Mouse (Mus musculus) forebrain, embryonic 11.5 days (tissue): ENCODE data around the gene Bach2. TPM values are rescaled to one million over a fixed set of nuclear protein-coding genes. Genes with fewer than 3 reads are reported as not detected.
A peak's percentile ranks its signal among the peaks of the same experiment; 100 is the strongest.

Source experiments
- ATAC-seq: fragments of 200-750 bp; cut with Nextera tagmentation; replicated peaks from 2 replicates; pipeline ENCODE4 v1.8.0; 2017; ENCODE audit warnings: moderate TSS enrichment; ENCODE audit not compliant: low FRiP score
- DNase-seq: peaks from one replicate; pipeline ENCODE4 v3.0.0-alpha.2; 2017; ENCODE audit warnings: low spot score
- H3K27ac ChIP-seq: fragments of 300-500 bp; sonication (generic); 2 replicates; pipeline ENCODE4 v1.5.1; 2014; ENCODE audit warnings: low read depth, low read length
- H3K27me3 ChIP-seq: fragments of 300-500 bp; sonication (generic); 2 replicates; pipeline ENCODE4 v1.6.1; 2014; ENCODE audit warnings: mild to moderate bottlenecking, low read length, mixed read lengths; ENCODE audit not compliant: control insufficient read depth, insufficient read depth
- H3K36me3 ChIP-seq: fragments of 300-500 bp; sonication (generic); 2 replicates; pipeline ENCODE4 v1.6.1; 2014; ENCODE audit warnings: mild to moderate bottlenecking, low read length, moderate library complexity, mixed read lengths; ENCODE audit not compliant: control insufficient read depth, insufficient read depth
- H3K4me1 ChIP-seq: fragments of 300-500 bp; sonication (generic); replicated peaks from 2 replicates; pipeline ENCODE4 v1.6.1; 2014; ENCODE audit warnings: low read length, mixed read lengths; ENCODE audit not compliant: control insufficient read depth, insufficient read depth
- H3K4me2 ChIP-seq: fragments of 300-500 bp; sonication (generic); 2 replicates; pipeline ENCODE4 v1.6.1; 2014; ENCODE audit warnings: low read depth, mild to moderate bottlenecking, low read length, moderate library complexity, mixed read lengths; ENCODE audit not compliant: severe bottlenecking
- H3K4me3 ChIP-seq: fragments of 300-500 bp; sonication (generic); 2 replicates; pipeline ENCODE4 v1.5.1; 2014; ENCODE audit warnings: low read depth, low read length
- H3K9ac ChIP-seq: fragments of 300-500 bp; sonication (generic); 2 replicates; pipeline ENCODE4 v1.6.1; 2014; ENCODE audit warnings: low read length
- H3K9me3 ChIP-seq: fragments of 300-500 bp; sonication (generic); 2 replicates; pipeline ENCODE4 v1.6.1; 2016; ENCODE audit warnings: low read length, mixed read lengths; ENCODE audit not compliant: control insufficient read depth
- WGBS: fragments of 180-500 bp; shearing (Covaris S2); extraction: QIAGEN DNeasy Blood & Tissue Kit; methylation state at CpG from one replicate; pipeline ENCODE4 v1.1.7; 2014; 5-methylcytosine and 5-hydroxymethylcytosine counted together
- polyA plus RNA-seq: library from polyadenylated mRNA; unstranded; fragments of >200 nt; fragmentation: Nextera tagmentation; extraction: Ambion mirVana; gene quantifications from 2 replicates; pipeline ENCODE4 v1.2.1, GENCODE M21; 2014

The Bach2 gene
- polyA plus RNA-seq, 1 experiment from 2014 or later, result 16.2 TPM

DNA sequence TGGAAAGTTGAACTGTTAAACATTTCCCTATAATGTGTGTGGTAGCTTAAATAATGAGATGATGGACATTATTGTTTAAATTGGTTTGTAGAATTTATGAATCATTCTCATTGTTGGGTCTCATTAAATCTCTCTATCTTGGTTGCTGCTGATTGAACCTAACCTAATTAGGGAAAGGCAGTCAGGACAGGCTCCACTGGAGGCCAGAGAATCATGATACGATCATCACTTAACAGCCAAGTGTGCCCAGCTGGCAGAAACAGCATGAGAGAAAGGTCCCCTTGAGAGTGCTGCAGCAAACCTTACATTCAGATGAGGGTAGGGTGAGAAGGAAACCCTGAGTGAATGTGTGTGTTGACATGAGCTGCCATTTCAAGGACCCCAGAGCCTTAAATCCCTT lies 155.3 kb downstream of the Bach2 start:
- no peak overlapping the region for H3K4me2 ChIP-seq
- DNase-seq, result no peak
- WGBS, result 64% methylated on average over 1 of the region's 1 CpGs
- no peak overlapping the region for H3K4me3 ChIP-seq
- H3K4me1 ChIP-seq, result 0 out of 2 replicates have a peak, but pooled peaks cover 7% of the 10 kb centered on the region
- H3K27me3 ChIP-seq, result no peaks in the 10 kb centered on the region
- H3K9me3 ChIP-seq, result no peaks in the 10 kb centered on the region
- no peaks in the 10 kb centered on the region for H3K36me3 ChIP-seq
- no peak overlapping the region for H3K9ac ChIP-seq
- 0 out of 2 replicates have a peak, but pooled peaks have one; percentile 42 for ATAC-seq
- no peak overlapping the region for H3K27ac ChIP-seq

- DNase-seq (no peak), ATAC-seq (no peak)
- Histone ChIP-seq H3K27me3 (no peaks in the 10 kb centered on the region), H3K27ac (no peak overlapping the region), H3K4me1 (0 out of 2 replicates have a peak, but pooled peaks cover 4% of the 10 kb centered on the region), H3K36me3 (no peaks in the 10 kb centered on the region), H3K4me2 (no peak overlapping the region), H3K9ac (no peak overlapping the region), H3K4me3 (no peak overlapping the region), H3K9me3 (no peaks in the 10 kb centered on the region)
- 84% methylated on average over 2 of the region's 2 CpGs for WGBS
Measured at GRCm38 (mm10) chr4:32394850-32395249, 156.2 kb downstream of the Bach2 start.

DNA sequence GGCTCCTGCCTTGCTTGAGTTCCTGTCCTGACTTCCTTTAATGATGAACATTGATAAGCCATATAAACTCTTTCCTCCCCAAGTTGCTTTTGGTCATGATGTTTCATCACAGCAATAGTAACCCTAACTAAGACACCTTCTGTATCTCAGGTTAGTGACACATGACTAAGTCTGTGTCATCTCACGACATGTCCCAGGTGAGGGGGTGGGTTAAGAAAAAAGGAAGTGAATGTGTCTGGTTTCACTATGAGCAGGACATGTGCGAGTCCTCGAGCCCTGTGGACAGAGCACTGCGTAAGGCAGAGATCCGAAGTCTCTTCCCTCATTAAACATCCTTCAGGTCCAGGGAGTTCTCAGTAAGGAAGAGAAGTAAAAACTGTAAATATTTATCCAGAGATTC lies 162.9 kb downstream of the Bach2 start:
- no peak for DNase-seq
- Histone ChIP-seq H3K9me3 (no peaks in the 10 kb centered on the region), H3K27me3 (no peaks in the 10 kb centered on the region), H3K27ac (no peak overlapping the region), H3K4me2 (no peak overlapping the region), H3K4me3 (no peak overlapping the region), H3K4me1 (no peaks in the 10 kb centered on the region), H3K9ac (no peak overlapping the region), H3K36me3 (no peaks in the 10 kb centered on the region)
- 95% methylated on average over 5 of the region's 5 CpGs for WGBS
- no peak for ATAC-seq

- H3K4me3 ChIP-seq, result no peak overlapping the region
- no peak for ATAC-seq
- no peaks in the 10 kb centered on the region for H3K4me1 ChIP-seq
- DNase-seq, result no peak
- no peaks in the 10 kb centered on the region for H3K27me3 ChIP-seq
- no peak overlapping the region for H3K9ac ChIP-seq
- no peaks in the 10 kb centered on the region for H3K9me3 ChIP-seq
- WGBS, result 97% methylated on average over 5 of the region's 5 CpGs
- no peaks in the 10 kb centered on the region for H3K36me3 ChIP-seq
- no peak overlapping the region for H3K27ac ChIP-seq
- no peak overlapping the region for H3K4me2 ChIP-seq
Measured at GRCm38 (mm10) chr4:32403506-32403905, 164.9 kb downstream of the Bach2 start.

DNA sequence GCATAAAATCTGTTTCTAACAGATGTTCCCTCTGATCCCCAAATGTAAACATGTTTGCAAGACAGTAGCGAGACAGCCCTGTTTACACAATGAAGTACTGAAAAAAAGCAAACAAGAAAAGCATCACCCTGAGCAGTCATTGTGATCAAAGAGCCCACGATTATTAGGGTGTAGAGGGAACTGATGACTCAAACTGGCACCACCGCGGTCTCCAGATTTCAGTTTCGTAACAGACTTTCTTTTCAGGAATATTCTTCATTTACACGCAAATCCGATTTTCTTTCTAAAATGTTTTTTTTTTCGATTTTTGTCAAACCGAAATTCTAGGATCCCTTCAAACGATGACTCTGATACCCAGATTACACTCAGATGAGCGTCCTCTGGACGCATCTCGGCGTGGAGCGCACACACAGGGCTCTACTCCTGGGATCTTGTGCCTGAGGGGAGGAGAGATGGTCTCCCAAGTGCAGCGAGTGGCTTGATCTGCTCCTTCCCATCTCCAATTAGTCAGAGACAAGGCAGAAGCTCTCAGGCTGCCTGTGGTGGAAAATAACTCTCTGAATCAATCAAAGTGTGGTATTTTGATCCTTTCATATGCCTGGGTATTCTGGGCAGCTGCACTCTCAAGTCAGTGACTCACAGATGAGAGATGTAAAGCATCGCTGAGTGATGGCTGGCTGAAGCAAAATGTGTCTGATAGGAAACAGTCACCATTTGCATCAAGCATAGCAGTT lies 166.7 kb downstream of the Bach2 start:
- DNase-seq, result no peak
- Histone ChIP-seq H3K4me3 (no peak overlapping the region), H3K36me3 (no peaks in the 10 kb centered on the region), H3K27ac (no peak overlapping the region), H3K27me3 (no peaks in the 10 kb centered on the region), H3K4me1 (no peaks in the 10 kb centered on the region), H3K9ac (no peak overlapping the region), H3K4me2 (no peak overlapping the region), H3K9me3 (no peaks in the 10 kb centered on the region)
- ATAC-seq, result no peak
- 84% methylated on average over 17 of the region's 17 CpGs for WGBS

DNA sequence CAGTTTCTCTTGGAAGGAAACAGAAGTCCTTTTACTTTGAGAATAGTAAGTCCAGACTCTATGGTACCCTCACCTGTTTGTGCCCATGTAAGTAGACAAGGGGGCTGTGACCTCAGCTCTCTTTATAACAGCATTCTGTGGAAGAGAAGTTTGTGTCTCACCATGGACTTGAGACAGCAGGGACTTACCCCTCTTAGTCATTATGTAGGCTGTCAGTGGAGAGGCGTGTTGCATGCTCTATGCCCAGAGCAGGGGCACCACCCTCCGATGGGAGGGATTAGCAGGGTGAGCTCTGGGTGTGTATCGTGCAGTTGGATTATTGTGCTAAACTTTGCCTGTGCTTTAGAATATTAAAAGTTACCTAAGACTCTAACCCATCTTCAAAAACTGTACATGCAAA lies 167.4 kb downstream of the Bach2 start:
- no peak overlapping the region for H3K4me3 ChIP-seq
- no peaks in the 10 kb centered on the region for H3K36me3 ChIP-seq
- no peak overlapping the region for H3K9ac ChIP-seq
- ATAC-seq (no peak), DNase-seq (no peak)
- no peaks in the 10 kb centered on the region for H3K9me3 ChIP-seq
- 93% methylated on average over 3 of the region's 3 CpGs for WGBS
- no peaks in the 10 kb centered on the region for H3K27me3 ChIP-seq
- no peaks in the 10 kb centered on the region for H3K4me1 ChIP-seq
- H3K27ac ChIP-seq, result no peak overlapping the region
- no peak overlapping the region for H3K4me2 ChIP-seq

- DNase-seq, result no peak
- Histone ChIP-seq H3K36me3 (no peaks in the 10 kb centered on the region), H3K4me2 (no peak overlapping the region), H3K9ac (no peak overlapping the region), H3K27me3 (no peaks in the 10 kb centered on the region), H3K4me1 (no peaks in the 10 kb centered on the region), H3K27ac (no peak overlapping the region), H3K9me3 (no peaks in the 10 kb centered on the region), H3K4me3 (no peak overlapping the region)
- whole genome bisulfite sequencing, result 89% methylated on average over 8 of the region's 8 CpGs
- ATAC-seq, result no peak
Measured at GRCm38 (mm10) chr4:32408535-32408934, 169.9 kb downstream of the Bach2 start.

DNA sequence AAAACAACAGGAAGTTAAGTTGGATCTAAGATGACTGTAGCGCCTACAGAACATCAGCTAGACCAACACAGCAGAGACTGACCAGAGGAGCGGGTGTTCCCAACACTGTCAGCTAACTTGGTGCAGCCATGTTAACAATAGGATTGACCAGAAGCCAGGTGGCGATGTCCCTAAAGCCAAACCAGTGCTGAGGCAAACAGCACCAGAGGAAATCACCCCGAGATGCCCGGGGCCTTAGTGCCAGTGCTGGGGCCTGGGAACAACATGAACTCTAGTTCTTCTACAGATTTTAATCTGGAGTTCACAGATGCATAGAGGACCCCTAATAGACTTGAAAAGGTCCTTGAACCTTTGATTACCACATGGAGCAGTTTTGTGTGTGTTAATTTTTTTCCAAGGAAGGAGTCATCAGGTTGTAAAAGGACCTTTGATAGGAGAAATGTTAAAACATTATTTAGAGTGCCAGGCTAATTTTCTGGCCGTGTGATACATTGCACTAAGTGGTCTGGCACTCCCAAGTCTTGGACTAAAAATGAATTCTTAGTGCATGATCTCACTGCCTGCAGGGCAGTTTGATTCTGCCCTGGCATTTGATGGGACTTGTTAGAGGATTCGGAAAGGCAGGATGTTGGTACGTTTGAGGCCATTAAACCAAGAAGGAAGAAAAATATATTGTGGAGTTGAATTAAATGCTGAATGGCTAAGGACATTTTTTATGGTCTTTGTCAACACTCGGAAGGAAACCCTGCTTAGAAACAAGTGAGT lies 170.7 kb downstream of the Bach2 start:
- no peak overlapping the region for H3K9ac ChIP-seq
- no peaks in the 10 kb centered on the region for H3K36me3 ChIP-seq
- no peak for ATAC-seq
- H3K27ac ChIP-seq, result no peak overlapping the region
- no peaks in the 10 kb centered on the region for H3K4me1 ChIP-seq
- DNase-seq, result no peak
- no peaks in the 10 kb centered on the region for H3K27me3 ChIP-seq
- H3K4me2 ChIP-seq, result no peak overlapping the region
- H3K9me3 ChIP-seq, result no peaks in the 10 kb centered on the region
- WGBS, result 90% methylated on average over 9 of the region's 9 CpGs
- H3K4me3 ChIP-seq, result no peak overlapping the region
